Mouse (Mus musculus) brain, adult 2 months (tissue): ENCODE results near the gene Adamts7.

Experiments
- DNase-seq: peaks from one replicate; pipeline ENCODE4 v3.0.0; 2011; ENCODE audit warnings: low read depth, low spot score

Gene Adamts7

GRCm38 (mm10) chr9:90197116-90197665 lies 34.3 kb downstream of the Adamts7 start:
- no peak for DNase-seq

GRCm38 (mm10) chr9:90197866-90198383 lies 35.1 kb downstream of the Adamts7 start:
- peak; percentile 42 for DNase-seq

- no peak for DNase-seq
These were observed 35.9 kb downstream of the Adamts7 start for GRCm38 (mm10) chr9:90198531-90199449.

- no peak for DNase-seq
These were observed 36.7 kb downstream of the Adamts7 start for GRCm38 (mm10) chr9:90199611-90200010.

GRCm38 (mm10) chr9:90200501-90200900 lies 37.6 kb downstream of the Adamts7 start:
- DNase-seq, result no peak

GRCm38 (mm10) chr9:90201096-90201495 lies 38.2 kb downstream of the Adamts7 start:
- no peak for DNase-seq

- DNase-seq, result peak; percentile 40
These were observed 38.7 kb downstream of the Adamts7 start for GRCm38 (mm10) chr9:90201541-90201940.

GRCm38 (mm10) chr9:90203233-90203632 lies 40.4 kb downstream of the Adamts7 start:
- DNase-seq, result no peak

GRCm38 (mm10) chr9:90204396-90204915 lies 41.6 kb downstream of the Adamts7 start:
- DNase-seq, result peak; percentile 68

GRCm38 (mm10) chr9:90206500-90206899 lies 43.6 kb downstream of the Adamts7 start:
- DNase-seq, result peak; percentile 89

- no peak for DNase-seq
These were observed 44.9 kb downstream of the Adamts7 start for GRCm38 (mm10) chr9:90207808-90208207.

- no peak for DNase-seq
These were observed 45.8 kb downstream of the Adamts7 start for GRCm38 (mm10) chr9:90208655-90209054.

- DNase-seq, result peak; percentile 59
These were observed 50.3 kb downstream of the Adamts7 start for GRCm38 (mm10) chr9:90213127-90213526.

- no peak for DNase-seq
These were observed 53.6 kb downstream of the Adamts7 start for GRCm38 (mm10) chr9:90216259-90217001.

- no peak for DNase-seq
These were observed 54.6 kb downstream of the Adamts7 start for GRCm38 (mm10) chr9:90217501-90217900.

GRCm38 (mm10) chr9:90222275-90222674 lies 59.4 kb downstream of the Adamts7 start:
- peak; percentile 76 for DNase-seq

- DNase-seq, result peak; percentile 54
These were observed 63.3 kb downstream of the Adamts7 start for GRCm38 (mm10) chr9:90226081-90226741.

GRCm38 (mm10) chr9:90226742-90227096 lies 63.9 kb downstream of the Adamts7 start:
- peak; percentile 53 for DNase-seq

- peak; percentile 59 for DNase-seq
These were observed 64.3 kb downstream of the Adamts7 start for GRCm38 (mm10) chr9:90227171-90227570.

- DNase-seq, result no peak
These were observed 70.2 kb downstream of the Adamts7 start for GRCm38 (mm10) chr9:90232781-90233690.
